ENCODE assay signal across 9 mouse cellular contexts in the genomic region with DNA sequence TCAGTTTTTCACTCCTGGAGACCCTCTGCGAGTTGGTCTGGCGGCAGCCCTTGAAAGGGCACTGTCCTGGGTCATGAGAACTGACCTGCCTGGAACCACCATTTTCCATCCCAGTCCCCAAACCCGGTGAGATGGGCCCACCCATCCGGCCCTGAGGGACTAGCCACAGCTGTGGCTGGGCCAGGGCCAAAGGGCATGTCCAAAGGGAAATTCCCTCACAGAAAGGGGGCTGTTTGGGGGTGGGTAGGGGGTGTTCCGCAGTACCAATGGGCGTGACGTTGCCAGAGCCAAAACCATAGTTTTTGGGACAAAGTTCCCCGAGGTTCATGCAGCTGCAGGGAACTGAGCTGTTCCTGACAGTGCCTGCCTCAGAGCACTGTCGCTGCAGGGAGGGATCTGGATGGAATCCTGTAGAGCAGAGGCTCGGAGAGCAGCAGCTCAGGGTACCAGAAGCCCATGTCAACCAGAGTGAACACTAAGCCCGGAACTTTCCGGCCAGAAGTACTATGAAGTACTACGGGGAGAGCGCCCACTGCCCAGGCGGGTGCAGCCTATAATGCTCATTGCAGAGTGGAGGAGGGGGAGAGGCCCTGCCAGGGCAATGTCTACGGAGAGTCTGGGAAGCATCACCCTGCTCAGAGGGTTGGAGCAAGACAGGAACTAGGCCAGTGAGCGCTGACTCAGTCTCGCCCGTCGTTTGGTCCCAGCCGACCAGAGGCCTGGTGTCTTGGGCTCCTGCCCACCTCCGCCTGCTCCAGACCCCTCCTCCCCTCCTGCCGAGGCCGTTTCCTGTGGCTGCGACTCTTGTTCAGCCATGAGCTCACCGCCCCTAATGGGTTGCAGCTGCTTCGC. TPM values are rescaled to one million over a fixed set of nuclear protein-coding genes. Genes with fewer than 3 reads are reported as not detected.
A peak's percentile ranks its signal among the peaks of the same experiment; 100 is the strongest.
DNase-seq lines count a peak whose midpoint lies in the region; ATAC-seq and TF ChIP-seq lines count a peak whose summit lies in the region.
"Had no signal": no experiment of that assay in that cellular context is flagged by ENCODE, and none has a peak within 500 bp of the region (broad histone marks: within the 10 kb centered on the region; RNA-seq: fewer than 3 reads in every experiment).

No protein-coding gene starts in this region.

- H3K9ac ChIP-seq in heart, embryonic 15.5 days = peak overlapping the region; percentile 85

- H3K27me3 ChIP-seq in G1E (ENCODE audit: insufficient read depth, low read length) = peaks cover 8% of the 10 kb centered on the region
- H3K27me3 ChIP-seq in heart, embryonic 15.5 days = no peaks in the 10 kb centered on the region

- H3K27ac ChIP-seq in heart, embryonic 15.5 days = peak overlapping the region; percentile 93

- H3K4me2 ChIP-seq in heart, embryonic 15.5 days = peak overlapping the region; percentile 93

- 1% methylated on average over 27 of the region's 27 CpGs for WGBS in heart, embryonic 15.5 days

- H3K36me3 ChIP-seq in G1E (replicated peaks) = peaks cover 21% of the 10 kb centered on the region
- H3K36me3 ChIP-seq in heart, embryonic 15.5 days = peaks cover 25% of the 10 kb centered on the region

- no peak for TF ChIP-seq CTCF in G1E (IDR thresholded peaks at IDR 0.05; ENCODE audit: low read depth, low read length)

- ATAC-seq in G1E (ENCODE audit: extremely low read depth, insufficient number of reproducible peaks, low FRiP score, poor library complexity, severe bottlenecking) = peak; percentile 45
- ATAC-seq in heart, embryonic 15.5 days (replicated peaks; ENCODE audit: insufficient number of reproducible peaks, insufficient read depth, low FRiP score, low read depth) = peak; percentile 74

- DNase-seq in G1E (ENCODE audit: low spot score) = peak; percentile 43
- DNase-seq in brain, embryonic 18.5 days (ENCODE audit: low read depth, low spot score) = peak; percentile 14
- DNase-seq in fibroblast of lung, adult 2 months (ENCODE audit: low read depth) = peak; percentile 95
- peak; percentile 74 to 88 for DNase-seq in kidney, postnatal 25 days
- peak; percentile 74 for DNase-seq in lung, postnatal 14 days
- DNase-seq in retina, embryonic 14.5 days (ENCODE audit: low spot score) = peak; percentile 76
- DNase-seq in spleen, adult 12 weeks (ENCODE audit: low spot score) = no peak

- H3K4me3 ChIP-seq in G1E (ENCODE audit: low read depth, low read length) = peak overlapping the region; percentile 74
- H3K4me3 ChIP-seq in heart, embryonic 15.5 days = peak overlapping the region; percentile 86

- H3K4me1 ChIP-seq in G1E (ENCODE audit: insufficient read depth, low read depth, low read length) = peaks cover 56% of the 10 kb centered on the region
- peaks cover 33% of the 10 kb centered on the region for H3K4me1 ChIP-seq in heart, embryonic 15.5 days (replicated peaks)

- no peaks in the 10 kb centered on the region for H3K9me3 ChIP-seq in G1E (replicated peaks)
- no peaks in the 10 kb centered on the region for H3K9me3 ChIP-seq in heart, embryonic 15.5 days (replicated peaks)

RNA-seq across cellular contexts. Expression of a gene that starts 1.0 kb away (rescaled TPM):
- total RNA-seq in G1E (2014; fragmentation: Nextera tagmentation) (33.9 and 37.5 TPM in 2 replicates), G1E (2017) (3.1 and 3.4 TPM in 2 replicates)
- polyA plus RNA-seq in G1E (2012) = 30.3 and 32.2 TPM in 2 replicates
- polyA plus RNA-seq in heart, embryonic 15.5 days (2015; fragmentation: Nextera tagmentation; extraction: Ambion mirVana) = 51.8 and 69.2 TPM in 2 replicates

RNA-seq across cellular contexts. Expression of a gene that starts 29.9 kb away (rescaled TPM):
- total RNA-seq in G1E (2014; fragmentation: Nextera tagmentation) (0.58 and 2.5 TPM in 2 replicates), G1E (2017) (0.12 and 0.27 TPM in 2 replicates)
- polyA plus RNA-seq in G1E (2012) = 0.19 and 0.29 TPM in 2 replicates
- 0.60 and 0.68 TPM in 2 replicates for polyA plus RNA-seq in heart, embryonic 15.5 days (2015; fragmentation: Nextera tagmentation; extraction: Ambion mirVana)

RNA-seq across cellular contexts. Expression of a gene that starts 35.0 kb away (rescaled TPM):
- total RNA-seq in G1E (2014; fragmentation: Nextera tagmentation) = 28.1 and 29.6 TPM in 2 replicates
- total RNA-seq in G1E (2017) = 16.4 and 16.9 TPM in 2 replicates
- 83.1 and 97.0 TPM in 2 replicates for polyA plus RNA-seq in G1E (2012)
- 18.1 and 23.6 TPM in 2 replicates for polyA plus RNA-seq in heart, embryonic 15.5 days (2015; fragmentation: Nextera tagmentation; extraction: Ambion mirVana)

RNA-seq across cellular contexts. Expression of a gene that starts 56.7 kb away (rescaled TPM):
- not detected in 2 replicates for total RNA-seq in G1E (2014; fragmentation: Nextera tagmentation)
- total RNA-seq in G1E (2017) = 0.16 and 0.23 TPM in 2 replicates
- not detected in 2 replicates for polyA plus RNA-seq in G1E (2012)
- polyA plus RNA-seq in heart, embryonic 15.5 days (2015; fragmentation: Nextera tagmentation; extraction: Ambion mirVana) = not detected in 2 replicates
- total RNA-seq: left cerebral cortex, postnatal 36 days had no signal
